Mouse (Mus musculus) olfactory bulb, adult 2 months (tissue): Measurements from ENCODE around the gene Ncor1. TPM values are rescaled to one million over a fixed set of nuclear protein-coding genes. Genes with fewer than 3 reads are reported as not detected.
A peak's percentile ranks its signal among the peaks of the same experiment; 100 is the strongest.

Experiments used
- H3K27ac ChIP-seq: fragments of 200-500 bp; 2 replicates; pipeline ENCODE4 v1.5.1; 2012; ENCODE audit warnings: low read depth, low read length; ENCODE audit not compliant: insufficient read depth
- H3K4me1 ChIP-seq: fragments of 200-500 bp; 2 replicates; pipeline ENCODE4 v1.6.1; 2012; ENCODE audit warnings: low read length; ENCODE audit not compliant: control insufficient read depth, insufficient read depth
- H3K4me3 ChIP-seq: fragments of 200-500 bp; 2 replicates; pipeline ENCODE4 v1.5.1; 2012; ENCODE audit warnings: mild to moderate bottlenecking, low read depth, low read length, moderate library complexity; ENCODE audit not compliant: insufficient read depth
- CTCF ChIP-seq: fragments of 200-500 bp; IDR thresholded peaks from 2 replicates; pipeline ENCODE4 v1.5.1; 2012; ENCODE audit warnings: low read depth, mild to moderate bottlenecking, low read length, moderate library complexity; ENCODE audit not compliant: insufficient read depth
- POLR2A ChIP-seq: fragments of 200-500 bp; IDR thresholded peaks from 2 replicates; pipeline ENCODE4 v1.6.1; 2012; ENCODE audit warnings: mild to moderate bottlenecking, low read depth, low read length, moderate library complexity; ENCODE audit not compliant: insufficient read depth
- WGBS: fragments of 180-500 bp; shearing (Covaris S2); methylation state at CpG from one replicate; pipeline ENCODE4 v1.1.7; 2018; 5-methylcytosine and 5-hydroxymethylcytosine counted together
- polyA plus RNA-seq: library from polyadenylated mRNA; stranded (reverse); fragments of >200 nt; gene quantifications from 2 replicates; pipeline ENCODE4 v1.2.4, GENCODE M21; 2012; ENCODE audit warnings: low replicate concordance; ENCODE audit not compliant: missing spikeins, insufficient read depth, insufficient read length

The Ncor1 gene
- polyA plus RNA-seq, 1 experiment: 538 TPM

DNA sequence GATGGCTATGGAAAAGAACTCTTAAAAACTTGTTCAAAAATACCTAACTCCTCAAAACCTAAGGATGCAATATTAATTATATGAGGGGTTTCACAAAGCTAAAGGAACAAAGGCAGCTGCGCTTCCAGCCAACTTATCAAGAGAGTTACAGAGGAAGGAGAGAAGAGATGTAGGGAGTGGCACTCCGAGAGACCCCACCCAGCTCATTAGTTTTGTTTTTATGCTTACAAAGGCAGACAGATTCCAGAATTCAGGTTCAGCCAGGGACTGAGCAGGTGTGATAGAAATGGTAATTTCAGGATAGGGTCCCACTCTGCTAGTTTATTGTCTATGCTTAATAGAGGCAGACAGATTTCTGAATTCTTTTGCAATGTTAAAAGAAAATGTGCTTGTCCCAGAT is 103.1 kb downstream of the Ncor1 start:
- TF ChIP-seq POLR2A (no peak), CTCF (no peak)
- Histone ChIP-seq H3K27ac (no peak overlapping the region), H3K4me1 (no peaks in the 10 kb centered on the region), H3K4me3 (no peak overlapping the region)
- WGBS: 95% methylated on average over 2 of the region's 2 CpGs

GRCm38 (mm10) chr11:62351948-62352347 is 106.4 kb downstream of the Ncor1 start:
- WGBS: 86% methylated on average over 4 of the region's 4 CpGs
- H3K4me1 ChIP-seq: no peaks in the 10 kb centered on the region
- TF ChIP-seq CTCF (no peak), POLR2A (no peak)
- no peak overlapping the region for H3K4me3 ChIP-seq
- H3K27ac ChIP-seq: no peak overlapping the region

DNA sequence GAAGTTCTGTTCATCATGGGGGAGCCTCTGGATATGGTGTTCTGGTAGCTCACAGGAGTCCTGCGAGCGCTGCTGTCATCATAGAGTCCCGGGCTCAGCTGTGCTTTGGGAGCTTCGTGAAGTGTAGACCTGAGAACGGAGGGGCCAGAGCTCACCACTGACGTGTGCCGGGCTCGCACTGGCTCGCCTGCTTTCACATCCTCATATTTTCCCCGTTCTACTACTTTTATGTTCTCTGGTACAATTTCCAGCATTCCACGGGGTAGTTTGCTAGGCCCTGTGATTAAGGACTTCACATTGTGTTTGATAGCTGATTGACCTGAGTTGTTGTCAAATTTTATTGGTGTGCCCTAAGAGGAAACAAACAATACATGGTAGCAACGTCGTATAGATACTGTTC is 115.3 kb downstream of the Ncor1 start:
- TF ChIP-seq POLR2A (no peak), CTCF (no peak)
- WGBS: 93% methylated on average over 13 of the region's 13 CpGs
- Histone ChIP-seq H3K4me3 (no peak overlapping the region), H3K27ac (no peak overlapping the region), H3K4me1 (0 out of 2 replicates have a peak, but pooled peaks cover 2% of the 10 kb centered on the region)

GRCm38 (mm10) chr11:62332228-62332627 is 126.1 kb downstream of the Ncor1 start:
- TF ChIP-seq POLR2A: no peak
- no peak for TF ChIP-seq CTCF
- Histone ChIP-seq H3K4me1 (peaks cover 2% of the 10 kb centered on the region; the same call in 1 of the 2 replicates), H3K4me3 (no peak overlapping the region), H3K27ac (peak overlapping the region; percentile 13; the same call in 1 of the 2 replicates)
- 74% methylated on average over 4 of the region's 4 CpGs for WGBS

GRCm38 (mm10) chr11:62331141-62331540 is 127.2 kb downstream of the Ncor1 start:
- H3K4me3 ChIP-seq: no peak overlapping the region
- no peak overlapping the region; the same call in 1 of the 2 replicates for H3K27ac ChIP-seq
- peaks cover 2% of the 10 kb centered on the region; the same call in 1 of the 2 replicates for H3K4me1 ChIP-seq
- 60% methylated on average over 5 of the region's 5 CpGs for WGBS
- no peak for TF ChIP-seq CTCF
- no peak for TF ChIP-seq POLR2A

DNA sequence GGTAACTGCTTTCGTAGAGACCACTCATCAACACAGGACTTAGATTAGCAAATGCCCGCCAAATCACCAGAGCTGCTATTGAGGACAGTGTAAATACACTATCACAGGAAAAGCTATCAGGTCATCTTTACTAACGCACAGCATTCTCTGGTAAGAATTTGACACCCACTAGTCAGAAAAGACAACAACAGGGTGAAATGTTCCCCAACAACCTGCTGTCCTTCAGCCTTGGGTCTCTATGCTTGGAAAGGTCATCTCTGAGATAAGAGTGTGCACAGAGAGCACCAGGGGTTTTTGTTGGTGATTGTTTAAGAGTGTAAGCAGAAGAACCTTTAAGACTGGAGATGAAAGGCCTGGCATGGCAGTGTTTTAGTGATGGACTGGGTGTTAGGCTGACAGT is 134.7 kb downstream of the Ncor1 start:
- TF ChIP-seq POLR2A (no peak), CTCF (no peak)
- no peak overlapping the region for H3K27ac ChIP-seq
- 91% methylated on average over 3 of the region's 3 CpGs for WGBS
- no peaks in the 10 kb centered on the region for H3K4me1 ChIP-seq
- H3K4me3 ChIP-seq: no peak overlapping the region

- Histone ChIP-seq H3K4me3 (no peak overlapping the region), H3K4me1 (peaks cover 3% of the 10 kb centered on the region; the same call in 1 of the 2 replicates), H3K27ac (no peak overlapping the region)
- 90% methylated on average over 3 of the region's 3 CpGs for WGBS
- TF ChIP-seq POLR2A (no peak), CTCF (no peak)
Measured at GRCm38 (mm10) chr11:62320097-62320496, 138.2 kb downstream of the Ncor1 start.

DNA sequence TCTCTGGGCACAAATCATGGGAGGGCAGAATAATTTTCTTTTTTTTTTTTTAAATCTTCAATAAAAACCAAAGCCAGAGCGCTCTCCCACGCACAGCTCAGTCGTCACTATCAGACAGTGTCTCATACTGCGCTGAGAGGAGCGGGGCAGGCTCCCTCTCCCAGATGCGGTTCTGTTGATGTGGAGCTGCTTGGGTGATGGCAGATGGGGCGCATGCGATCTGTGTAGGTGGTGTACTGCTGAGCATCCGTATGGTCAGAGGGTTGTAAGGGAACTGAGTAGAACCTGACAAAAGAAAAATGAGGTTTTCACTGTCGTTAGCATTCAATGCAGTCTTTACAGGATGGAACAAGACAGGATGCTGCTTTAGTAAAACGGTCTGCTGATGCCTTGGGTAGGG is 140.6 kb downstream of the Ncor1 start:
- TF ChIP-seq POLR2A: no peak
- no peak for TF ChIP-seq CTCF
- 56% methylated on average over 11 of the region's 11 CpGs for WGBS
- Histone ChIP-seq H3K4me3 (no peak overlapping the region), H3K4me1 (peaks cover 3% of the 10 kb centered on the region; the same call in 1 of the 2 replicates), H3K27ac (no peak overlapping the region)

- Histone ChIP-seq H3K27ac (no peak overlapping the region), H3K4me1 (peaks cover 3% of the 10 kb centered on the region; the same call in 1 of the 2 replicates), H3K4me3 (no peak overlapping the region)
- TF ChIP-seq POLR2A (no peak), CTCF (no peak)
- 94% methylated on average over 5 of the region's 5 CpGs for WGBS
Measured at GRCm38 (mm10) chr11:62314984-62315383, 143.4 kb downstream of the Ncor1 start.

GRCm38 (mm10) chr11:62309296-62309695 is 149.0 kb downstream of the Ncor1 start:
- Histone ChIP-seq H3K27ac (no peak overlapping the region), H3K4me1 (peaks cover 3% of the 10 kb centered on the region; the same call in 1 of the 2 replicates), H3K4me3 (no peak overlapping the region)
- TF ChIP-seq POLR2A: no peak
- TF ChIP-seq CTCF: no peak
- 97% methylated on average over 2 of the region's 2 CpGs for WGBS
